Mouse (Mus musculus) CD4-positive helper T cell, adult 2 months (primary cell): ENCODE measurements around the gene Mrpl54.

ENCODE experiments used
- DNase-seq: peaks from one replicate; pipeline ENCODE4 v3.0.0-alpha.2; 2012; ENCODE audit warnings: low read depth, missing footprints, low spot score

The Mrpl54 gene

GRCm38 (mm10) chr10:81294442-81294841 lies 27.7 kb upstream of the Mrpl54 start:
- DNase-seq, result no peak

GRCm38 (mm10) chr10:81293334-81294030 lies 26.7 kb upstream of the Mrpl54 start:
- no peak for DNase-seq

- peak; percentile 100 for DNase-seq
Observed at GRCm38 (mm10) chr10:81292554-81293333, 26.0 kb upstream of the Mrpl54 start, which contains the start of gene Pip5k1c. Pip5k1c (plus strand) TSS chr10:81292963.

GRCm38 (mm10) chr10:81291511-81292104 lies 24.9 kb upstream of the Mrpl54 start, which contains the start of gene Tjp3:
Tjp3 (minus strand) TSS chr10:81291581.
- DNase-seq, result peak; percentile 68

- peak; percentile 59 for DNase-seq
Observed at GRCm38 (mm10) chr10:81290698-81291460, 24.1 kb upstream of the Mrpl54 start.

- no peak for DNase-seq
Observed at GRCm38 (mm10) chr10:81289811-81290210, 23.1 kb upstream of the Mrpl54 start.

- DNase-seq, result peak; percentile 73
Observed at GRCm38 (mm10) chr10:81289278-81289677, 22.5 kb upstream of the Mrpl54 start.

- DNase-seq, result peak; percentile 47
Observed at GRCm38 (mm10) chr10:81288601-81289000, 21.9 kb upstream of the Mrpl54 start.

GRCm38 (mm10) chr10:81287513-81288157 lies 20.9 kb upstream of the Mrpl54 start:
- DNase-seq, result peak; percentile 73

GRCm38 (mm10) chr10:81286586-81286985 lies 19.9 kb upstream of the Mrpl54 start:
- DNase-seq, result peak; percentile 45

GRCm38 (mm10) chr10:81285694-81286450 lies 19.1 kb upstream of the Mrpl54 start:
- peak; percentile 92 for DNase-seq

- no peak for DNase-seq
Observed at GRCm38 (mm10) chr10:81284719-81285118, 18.0 kb upstream of the Mrpl54 start.

GRCm38 (mm10) chr10:81284189-81284588 lies 17.5 kb upstream of the Mrpl54 start:
- no peak for DNase-seq

GRCm38 (mm10) chr10:81279496-81279895 lies 12.8 kb upstream of the Mrpl54 start:
- DNase-seq, result no peak

- DNase-seq, result no peak
Observed at GRCm38 (mm10) chr10:81277676-81278075, 10.9 kb upstream of the Mrpl54 start.

GRCm38 (mm10) chr10:81273842-81274241 lies 7.1 kb upstream of the Mrpl54 start:
- DNase-seq, result no peak

- no peak for DNase-seq
Observed at GRCm38 (mm10) chr10:81272356-81272755, 5.6 kb upstream of the Mrpl54 start.

GRCm38 (mm10) chr10:81268643-81269412 lies 2.1 kb upstream of the Mrpl54 start:
- DNase-seq, result no peak

- DNase-seq, result peak; percentile 84
Observed at GRCm38 (mm10) chr10:81268056-81268455, 1.3 kb upstream of the Mrpl54 start.

- peak; percentile 7 for DNase-seq
Observed at GRCm38 (mm10) chr10:81265540-81265939, 1.2 kb downstream of the Mrpl54 start.
